Mouse (Mus musculus): Measurements from ENCODE around the gene Acox2.

DNA sequence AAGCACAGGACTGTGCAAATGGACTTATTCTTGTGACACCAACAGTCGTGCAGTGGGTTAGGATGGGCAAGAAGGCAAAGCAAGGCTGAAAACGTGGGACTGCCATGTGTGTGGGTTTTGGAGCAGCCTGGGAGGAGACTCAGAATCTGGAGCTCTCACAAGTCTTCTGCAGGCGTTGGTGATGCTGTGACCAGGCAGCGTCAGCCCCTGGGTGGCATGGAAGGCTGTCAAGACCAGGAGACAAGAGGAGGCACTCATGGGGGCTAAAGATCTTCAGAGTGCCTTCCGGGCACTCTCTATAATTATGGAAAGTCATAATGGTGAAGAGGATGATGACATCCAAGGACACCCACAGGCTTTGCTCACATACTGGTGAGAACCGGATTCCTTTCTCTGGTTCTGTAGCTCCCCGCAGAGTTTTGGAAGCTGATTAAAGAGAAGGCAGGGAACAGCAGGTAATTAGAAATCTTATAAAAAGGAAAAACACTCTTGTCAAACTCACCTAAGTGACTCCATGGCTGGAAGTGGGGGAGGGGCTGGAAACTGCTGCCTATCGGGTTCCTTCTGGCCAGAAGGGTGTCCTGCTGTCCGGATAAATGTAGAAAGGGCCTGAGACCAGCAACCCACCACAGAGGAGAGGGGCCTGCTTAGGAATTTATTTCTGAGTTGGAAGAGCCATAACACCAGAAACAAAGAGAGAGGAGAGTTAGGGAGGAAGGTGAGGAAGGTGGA lies 52.8 kb downstream of the Acox2 start:
- no peak for TF ChIP-seq FLI1 (IDR thresholded peaks at IDR 0.05; ENCODE audit: low read length)
- TF ChIP-seq GATA1 (IDR thresholded peaks at IDR 0.05; ENCODE audit: borderline replicate concordance, low read length), result no peak
